Mouse (Mus musculus) limb, embryonic 14.5 days (tissue): ENCODE measurements around the gene Ifnb1. TPM values are rescaled to one million over a fixed set of nuclear protein-coding genes. Genes with fewer than 3 reads are reported as not detected.

Source experiments
- ATAC-seq: fragments of 200-750 bp; cut with Nextera tagmentation; 2 replicates; pipeline ENCODE4 v1.8.0; 2017; ENCODE audit warnings: low read depth, moderate number of reproducible peaks, moderate TSS enrichment; ENCODE audit not compliant: low FRiP score
- DNase-seq: peaks from one replicate; pipeline ENCODE4 v3.0.0-alpha.2; 2015; ENCODE audit warnings: low spot score
- H3K27ac ChIP-seq: fragments of 300-500 bp; sonication (generic); replicated peaks from 2 replicates; pipeline ENCODE4 v1.5.1; 2014; ENCODE audit warnings: low read depth, mild to moderate bottlenecking, low read length, moderate library complexity, mixed read lengths
- H3K27me3 ChIP-seq: fragments of 300-500 bp; sonication (generic); 2 replicates; pipeline ENCODE4 v1.6.1; 2014; ENCODE audit warnings: low read length, mixed read lengths; ENCODE audit not compliant: control insufficient read depth, insufficient read depth
- H3K36me3 ChIP-seq: fragments of 300-500 bp; sonication (generic); 2 replicates; pipeline ENCODE4 v1.6.1; 2014; ENCODE audit warnings: mild to moderate bottlenecking, low read length, moderate library complexity, mixed read lengths; ENCODE audit not compliant: control insufficient read depth, insufficient read depth
- H3K4me1 ChIP-seq: fragments of 300-500 bp; sonication (generic); 2 replicates; pipeline ENCODE4 v1.6.1; 2014; ENCODE audit warnings: antibody characterized with exemption, low read length, mixed read lengths; ENCODE audit not compliant: control insufficient read depth, insufficient read depth
- H3K4me2 ChIP-seq: fragments of 300-500 bp; sonication (generic); replicated peaks from 2 replicates; pipeline ENCODE4 v1.6.1; 2014; ENCODE audit warnings: low read depth, mild to moderate bottlenecking, low read length, moderate library complexity; ENCODE audit not compliant: severe bottlenecking
- H3K4me3 ChIP-seq: fragments of 300-500 bp; sonication (generic); replicated peaks from 2 replicates; pipeline ENCODE4 v1.5.1; 2014; ENCODE audit warnings: low read length
- H3K9ac ChIP-seq: fragments of 300-500 bp; sonication (generic); 2 replicates; pipeline ENCODE4 v1.6.1; 2014; ENCODE audit warnings: mild to moderate bottlenecking, low read depth, low read length, moderate library complexity; ENCODE audit not compliant: severe bottlenecking
- H3K9me3 ChIP-seq: fragments of 300-500 bp; sonication (generic); 2 replicates; pipeline ENCODE4 v1.6.1; 2016; ENCODE audit warnings: low read length; ENCODE audit not compliant: control insufficient read depth
- POLR2A ChIP-seq: fragments of 200-500 bp; IDR thresholded peaks from 2 replicates; pipeline ENCODE4 v1.8.0; 2012; ENCODE audit warnings: inconsistent platforms, mild to moderate bottlenecking, moderate library complexity, borderline replicate concordance; ENCODE audit not compliant: insufficient read depth, insufficient read length; ENCODE audit errors: extremely low read depth
- WGBS: fragments of 180-500 bp; shearing (Covaris S2); extraction: QIAGEN DNeasy Blood & Tissue Kit; methylation state at CpG from one replicate; pipeline ENCODE4 v1.1.7; 2014; 5-methylcytosine and 5-hydroxymethylcytosine counted together
- polyA plus RNA-seq, 2 experiments: library from polyadenylated mRNA; depleted of rRNA in 1 of 2; stranded (reverse) in 1 of 2; unstranded in 1 of 2; fragments of >200 nt; fragmentation: Nextera tagmentation in 1 of 2; extraction: Ambion mirVana in 1 of 2; gene quantifications; 2 replicates each; pipeline versions ENCODE4 v1.2.1 to v1.2.3; 2012 to 2014

The Ifnb1 gene
- polyA plus RNA-seq, 2 experiments: not detected

GRCm38 (mm10) chr4:88547986-88548385 lies 25.4 kb upstream of the Ifnb1 start:
- no peak overlapping the region for H3K4me2 ChIP-seq
- ATAC-seq (no peak), DNase-seq (no peak)
- H3K4me3 ChIP-seq: no peak overlapping the region
- no peaks in the 10 kb centered on the region for H3K27me3 ChIP-seq
- H3K36me3 ChIP-seq: no peaks in the 10 kb centered on the region
- no peaks in the 10 kb centered on the region for H3K4me1 ChIP-seq
- no peak for TF ChIP-seq POLR2A
- H3K9ac ChIP-seq: no peak overlapping the region
- no peaks in the 10 kb centered on the region for H3K9me3 ChIP-seq
- 84% methylated on average over 1 of the region's 1 CpGs for WGBS
- no peak overlapping the region for H3K27ac ChIP-seq

- no peak overlapping the region for H3K4me2 ChIP-seq
- H3K9me3 ChIP-seq: no peaks in the 10 kb centered on the region
- 45% methylated on average over 2 of the region's 2 CpGs for WGBS
- H3K27me3 ChIP-seq: no peaks in the 10 kb centered on the region
- H3K4me3 ChIP-seq: no peak overlapping the region
- peak; percentile 53; the same call in 1 of the 2 replicates for ATAC-seq
- H3K36me3 ChIP-seq: no peaks in the 10 kb centered on the region
- no peak overlapping the region for H3K27ac ChIP-seq
- no peak for TF ChIP-seq POLR2A
- peak; percentile 81 for DNase-seq
- no peak overlapping the region for H3K9ac ChIP-seq
- H3K4me1 ChIP-seq: no peaks in the 10 kb centered on the region
Measured at GRCm38 (mm10) chr4:88543649-88544234, 21.2 kb upstream of the Ifnb1 start.

- Histone ChIP-seq H3K36me3 (no peaks in the 10 kb centered on the region), H3K4me2 (no peak overlapping the region), H3K9ac (no peak overlapping the region), H3K27me3 (no peaks in the 10 kb centered on the region), H3K9me3 (no peaks in the 10 kb centered on the region), H3K27ac (no peak overlapping the region), H3K4me3 (no peak overlapping the region), H3K4me1 (no peaks in the 10 kb centered on the region)
- no peak for TF ChIP-seq POLR2A
- DNase-seq (no peak), ATAC-seq (no peak)
- 79% methylated on average over 12 of the region's 12 CpGs for WGBS
Measured at GRCm38 (mm10) chr4:88537328-88537727, 14.8 kb upstream of the Ifnb1 start.

- WGBS: 69% methylated on average over 7 of the region's 7 CpGs
- Histone ChIP-seq H3K9ac (no peak overlapping the region), H3K4me3 (no peak overlapping the region), H3K27ac (no peak overlapping the region), H3K36me3 (no peaks in the 10 kb centered on the region), H3K4me2 (no peak overlapping the region), H3K4me1 (no peaks in the 10 kb centered on the region), H3K27me3 (no peaks in the 10 kb centered on the region), H3K9me3 (no peaks in the 10 kb centered on the region)
- DNase-seq (no peak), ATAC-seq (no peak)
- TF ChIP-seq POLR2A: no peak
Measured at GRCm38 (mm10) chr4:88536640-88537039, 14.1 kb upstream of the Ifnb1 start.

GRCm38 (mm10) chr4:88535742-88536141 lies 13.2 kb upstream of the Ifnb1 start:
- ATAC-seq (no peak), DNase-seq (no peak)
- Histone ChIP-seq H3K4me1 (no peaks in the 10 kb centered on the region), H3K36me3 (no peaks in the 10 kb centered on the region), H3K9ac (no peak overlapping the region), H3K27ac (no peak overlapping the region), H3K27me3 (no peaks in the 10 kb centered on the region), H3K4me2 (no peak overlapping the region), H3K9me3 (no peaks in the 10 kb centered on the region), H3K4me3 (no peak overlapping the region)
- 77% methylated on average over 1 of the region's 1 CpGs for WGBS
- no peak for TF ChIP-seq POLR2A

GRCm38 (mm10) chr4:88534903-88535302 lies 12.3 kb upstream of the Ifnb1 start:
- Histone ChIP-seq H3K4me1 (no peaks in the 10 kb centered on the region), H3K36me3 (no peaks in the 10 kb centered on the region), H3K4me3 (no peak overlapping the region), H3K27ac (no peak overlapping the region), H3K4me2 (no peak overlapping the region), H3K9me3 (no peaks in the 10 kb centered on the region), H3K27me3 (no peaks in the 10 kb centered on the region), H3K9ac (no peak overlapping the region)
- no peak for DNase-seq
- WGBS: 96% methylated on average over 1 of the region's 1 CpGs
- no peak for ATAC-seq
- TF ChIP-seq POLR2A: no peak
